Mouse (Mus musculus): Measurements from ENCODE around the gene Adam1b. TPM values are rescaled to one million over a fixed set of nuclear protein-coding genes. Genes with fewer than 3 reads are reported as not detected.
"Not testable (repeated sequence)": the region's sequence is repeated elsewhere in the genome, so short reads cannot be mapped to it uniquely, and the experiment has no call there.

The Adam1b gene
- polyA plus RNA-seq, 1 experiment from 2014 or later, result not detected

- no peaks in the 10 kb centered on the region for H3K9me3 ChIP-seq
- H3K9ac ChIP-seq (replicated peaks), result no peak overlapping the region
- H3K4me1 ChIP-seq, result no peaks in the 10 kb centered on the region
- no peak overlapping the region for H3K4me3 ChIP-seq
- 93% methylated on average over 5 of the region's 5 CpGs for WGBS
- no peak overlapping the region for H3K27ac ChIP-seq (replicated peaks)
- no peaks in the 10 kb centered on the region for H3K27me3 ChIP-seq
- no peak overlapping the region for H3K4me2 ChIP-seq (replicated peaks)
- peaks cover 72% of the 10 kb centered on the region for H3K36me3 ChIP-seq
- ATAC-seq (replicated peaks), result no peak
These were observed 31.3 kb upstream of the Adam1b start for GRCm38 (mm10) chr5:121534521-121534920.

GRCm38 (mm10) chr5:121526961-121527360 lies 23.7 kb upstream of the Adam1b start:
- Histone ChIP-seq H3K27me3 (no peaks in the 10 kb centered on the region), H3K36me3 (peaks cover 79% of the 10 kb centered on the region), H3K27ac (replicated peaks) (no peak overlapping the region), H3K9ac (replicated peaks) (no peak overlapping the region), H3K4me2 (replicated peaks) (no peak overlapping the region), H3K4me3 (no peak overlapping the region), H3K9me3 (no peaks in the 10 kb centered on the region), H3K4me1 (no peaks in the 10 kb centered on the region)
- WGBS, result 94% methylated on average over 8 of the region's 8 CpGs
- no peak for ATAC-seq (replicated peaks)

GRCm38 (mm10) chr5:121526526-121526925 lies 23.3 kb upstream of the Adam1b start:
- no peaks in the 10 kb centered on the region for H3K27me3 ChIP-seq
- no peak overlapping the region for H3K27ac ChIP-seq (replicated peaks)
- H3K36me3 ChIP-seq, result peaks cover 81% of the 10 kb centered on the region
- H3K4me1 ChIP-seq, result no peaks in the 10 kb centered on the region
- H3K9me3 ChIP-seq, result no peaks in the 10 kb centered on the region
- 93% methylated on average over 7 of the region's 7 CpGs for WGBS
- H3K4me3 ChIP-seq, result no peak overlapping the region
- H3K9ac ChIP-seq (replicated peaks), result no peak overlapping the region
- no peak overlapping the region for H3K4me2 ChIP-seq (replicated peaks)
- no peak for ATAC-seq (replicated peaks)

- Histone ChIP-seq H3K9ac (replicated peaks) (no peak overlapping the region), H3K27me3 (no peaks in the 10 kb centered on the region), H3K4me3 (no peak overlapping the region), H3K4me1 (no peaks in the 10 kb centered on the region), H3K9me3 (no peaks in the 10 kb centered on the region), H3K4me2 (replicated peaks) (no peak overlapping the region), H3K36me3 (peaks cover 81% of the 10 kb centered on the region), H3K27ac (replicated peaks) (no peak overlapping the region)
- ATAC-seq (replicated peaks), result no peak
- WGBS, result 93% methylated on average over 14 of the region's 14 CpGs
These were observed 22.7 kb upstream of the Adam1b start for GRCm38 (mm10) chr5:121525774-121526450.

- peaks cover 41% of the 10 kb centered on the region for H3K36me3 ChIP-seq
These were observed 16.5 kb upstream of the Adam1b start for GRCm38 (mm10) chr5:121519758-121520157.

GRCm38 (mm10) chr5:121518983-121519382 lies 15.7 kb upstream of the Adam1b start:
- H3K27ac ChIP-seq (replicated peaks), result no peak overlapping the region
- ATAC-seq (replicated peaks), result no peak
- H3K4me3 ChIP-seq, result no peak overlapping the region
- H3K4me2 ChIP-seq (replicated peaks), result no peak overlapping the region
- no peaks in the 10 kb centered on the region for H3K27me3 ChIP-seq
- H3K9me3 ChIP-seq, result no peaks in the 10 kb centered on the region
- 93% methylated on average over 9 of the region's 9 CpGs for WGBS
- H3K4me1 ChIP-seq, result no peaks in the 10 kb centered on the region
- peaks cover 33% of the 10 kb centered on the region for H3K36me3 ChIP-seq
- H3K9ac ChIP-seq (replicated peaks), result no peak overlapping the region

More at GRCm38 (mm10) chr5:121519758-121520157, 16.5 kb upstream of the Adam1b start:
- not testable (repeated sequence) for H3K9me3 ChIP-seq; H3K27ac ChIP-seq (replicated peaks); H3K4me3 ChIP-seq; H3K27me3 ChIP-seq; H3K9ac ChIP-seq (replicated peaks); H3K4me2 ChIP-seq (replicated peaks); ATAC-seq (replicated peaks); H3K4me1 ChIP-seq
- WGBS, result 96% methylated on average over 11 of the region's 17 CpGs

GRCm38 (mm10) chr5:121510009-121510408 lies 6.8 kb upstream of the Adam1b start:
- no peak overlapping the region for H3K4me3 ChIP-seq
- 80% methylated on average over 7 of the region's 7 CpGs for WGBS
- no peak for ATAC-seq (replicated peaks)
- no peaks in the 10 kb centered on the region for H3K36me3 ChIP-seq
- H3K27ac ChIP-seq (replicated peaks), result no peak overlapping the region
- no peak overlapping the region for H3K9ac ChIP-seq (replicated peaks)
- H3K4me2 ChIP-seq (replicated peaks), result no peak overlapping the region
- H3K4me1 ChIP-seq, result no peaks in the 10 kb centered on the region
- H3K9me3 ChIP-seq, result no peaks in the 10 kb centered on the region
- H3K27me3 ChIP-seq, result no peaks in the 10 kb centered on the region

GRCm38 (mm10) chr5:121506846-121507245 lies 3.6 kb upstream of the Adam1b start:
- Histone ChIP-seq H3K9ac (replicated peaks) (no peak overlapping the region), H3K36me3 (no peaks in the 10 kb centered on the region), H3K27ac (replicated peaks) (no peak overlapping the region), H3K4me2 (replicated peaks) (no peak overlapping the region), H3K9me3 (no peaks in the 10 kb centered on the region), H3K4me1 (no peaks in the 10 kb centered on the region), H3K27me3 (no peaks in the 10 kb centered on the region), H3K4me3 (no peak overlapping the region)
- WGBS, result 100% methylated on average over 1 of the region's 1 CpGs
- ATAC-seq (replicated peaks), result no peak

- 84% methylated on average over 11 of the region's 17 CpGs for WGBS
- not testable (repeated sequence) for H3K4me2 ChIP-seq (replicated peaks); H3K27me3 ChIP-seq; H3K27ac ChIP-seq (replicated peaks); ATAC-seq (replicated peaks); H3K4me1 ChIP-seq; H3K36me3 ChIP-seq; H3K9me3 ChIP-seq; H3K4me3 ChIP-seq; H3K9ac ChIP-seq (replicated peaks)
These were observed 1.7 kb downstream of the Adam1b start for GRCm38 (mm10) chr5:121501424-121501996.

- 76% methylated on average over 7 of the region's 7 CpGs for WGBS
- ATAC-seq (replicated peaks), result no peak
These were observed 2.5 kb downstream of the Adam1b start for GRCm38 (mm10) chr5:121500719-121501118.

GRCm38 (mm10) chr5:121493305-121493704 lies 9.9 kb downstream of the Adam1b start:
- Histone ChIP-seq H3K27ac (replicated peaks) (no peak overlapping the region), H3K4me2 (replicated peaks) (no peak overlapping the region), H3K27me3 (no peaks in the 10 kb centered on the region), H3K4me3 (no peak overlapping the region), H3K4me1 (no peaks in the 10 kb centered on the region), H3K9me3 (no peaks in the 10 kb centered on the region), H3K9ac (replicated peaks) (no peak overlapping the region), H3K36me3 (no peaks in the 10 kb centered on the region)
- no peak for ATAC-seq (replicated peaks)
- 78% methylated on average over 8 of the region's 8 CpGs for WGBS

More at GRCm38 (mm10) chr5:121500719-121501118, 2.5 kb downstream of the Adam1b start:
- Histone ChIP-seq H3K36me3 (no peaks in the 10 kb centered on the region), H3K4me2 (replicated peaks) (no peak overlapping the region), H3K4me3 (no peak overlapping the region), H3K9ac (replicated peaks) (no peak overlapping the region), H3K9me3 (no peaks in the 10 kb centered on the region), H3K27me3 (no peaks in the 10 kb centered on the region), H3K27ac (replicated peaks) (no peak overlapping the region), H3K4me1 (no peaks in the 10 kb centered on the region)

GRCm38 (mm10) chr5:121484801-121485200 lies 18.4 kb downstream of the Adam1b start:
- H3K9ac ChIP-seq (replicated peaks), result no peak overlapping the region
- H3K9me3 ChIP-seq, result no peaks in the 10 kb centered on the region
- H3K27ac ChIP-seq (replicated peaks), result no peak overlapping the region
- no peaks in the 10 kb centered on the region for H3K36me3 ChIP-seq
- ATAC-seq (replicated peaks), result no peak
- no peak overlapping the region for H3K4me3 ChIP-seq
- H3K27me3 ChIP-seq, result no peaks in the 10 kb centered on the region
- H3K4me2 ChIP-seq (replicated peaks), result no peak overlapping the region
- 83% methylated on average over 5 of the region's 5 CpGs for WGBS
- H3K4me1 ChIP-seq, result no peaks in the 10 kb centered on the region

- WGBS, result 38% methylated on average over 3 of the region's 3 CpGs
- no peak overlapping the region for H3K9ac ChIP-seq (replicated peaks)
These were observed 25.6 kb downstream of the Adam1b start for GRCm38 (mm10) chr5:121477680-121478079.

More at GRCm38 (mm10) chr5:121477680-121478079, 25.6 kb downstream of the Adam1b start:
- H3K36me3 ChIP-seq, result no peaks in the 10 kb centered on the region
- no peak overlapping the region for H3K4me3 ChIP-seq
- H3K4me2 ChIP-seq (replicated peaks), result no peak overlapping the region
- no peaks in the 10 kb centered on the region for H3K27me3 ChIP-seq
- ATAC-seq (replicated peaks), result no peak
- H3K27ac ChIP-seq (replicated peaks), result no peak overlapping the region
- no peaks in the 10 kb centered on the region for H3K9me3 ChIP-seq
- no peaks in the 10 kb centered on the region for H3K4me1 ChIP-seq
